Mouse (Mus musculus) MEL (cell line): ENCODE results near the gene Rab5b.

Experiments
- CTCF ChIP-seq, 3 experiments: IDR thresholded peaks in 2 of 3; conservative IDR thresholded peaks in 1 of 3; 2 replicates each; pipeline ENCODE4 v1.5.1; 2011 to 2012; ENCODE audit warnings: low read length in 3 of 3, low read depth in 2 of 3, mild to moderate bottlenecking in 2 of 3, improper control_type of control experiment in 1 of 3, inconsistent platforms in 1 of 3, mixed read lengths in 1 of 3, moderate library complexity in 1 of 3; ENCODE audit not compliant: control insufficient read depth in 1 of 3, insufficient read depth in 1 of 3, poor library complexity in 1 of 3, severe bottlenecking in 1 of 3
- GATA1 ChIP-seq: IDR thresholded peaks from 2 replicates; pipeline ENCODE4 v1.6.1; 2011; ENCODE audit warnings: low read depth, low read length, improper control_type of control experiment
- POLR2A ChIP-seq, 2 experiments: IDR thresholded peaks; 2 replicates each; pipeline ENCODE4 v1.6.1; 2011 to 2012; ENCODE audit warnings: low read length in 2 of 2, mild to moderate bottlenecking in 2 of 2, control low read depth in 1 of 2, improper control_type of control experiment in 1 of 2, low read depth in 1 of 2, moderate library complexity in 1 of 2; ENCODE audit not compliant: control insufficient read depth in 1 of 2, insufficient read depth in 1 of 2, poor library complexity in 1 of 2

- TF ChIP-seq GATA1 (no peak), CTCF (IDR thresholded peaks at IDR 0.05 in 2 of 3, conservative IDR thresholded peaks at IDR 0.05 in 1 of 3; ENCODE audit: control insufficient read depth in 1 of 3, insufficient read depth in 1 of 3, low read depth in 2 of 3, low read length in 3 of 3, poor library complexity in 1 of 3, severe bottlenecking in 1 of 3) (no peak), POLR2A (IDR thresholded peaks at IDR 0.05; ENCODE audit: control insufficient read depth in 1 of 2, insufficient read depth in 1 of 2, low read depth in 1 of 2, low read length in 2 of 2, poor library complexity in 1 of 2) (no peak)
Measured at GRCm38 (mm10) chr10:128639999-128640398, 56.1 kb downstream of the Rab5b start.
